Mouse (Mus musculus) forebrain, embryonic 10.5 days (tissue): Measurements from ENCODE around the gene Dlg2. TPM values are rescaled to one million over a fixed set of nuclear protein-coding genes. Genes with fewer than 3 reads are reported as not detected.

Experiments
- DNase-seq: peaks from one replicate; pipeline ENCODE4 v3.0.0-alpha.2; 2017; ENCODE audit warnings: low spot score; ENCODE audit errors: extremely low spot score
- H3K27ac ChIP-seq: fragments of 300-500 bp; sonication (generic); 2 replicates; pipeline ENCODE4 v1.5.1; 2016; ENCODE audit warnings: mild to moderate bottlenecking
- H3K27me3 ChIP-seq: fragments of 300-500 bp; sonication (generic); 2 replicates; pipeline ENCODE4 v1.6.1; 2016; ENCODE audit warnings: mild to moderate bottlenecking; ENCODE audit not compliant: poor library complexity, severe bottlenecking
- H3K36me3 ChIP-seq: fragments of 300-500 bp; sonication (generic); replicated peaks from 2 replicates; pipeline ENCODE4 v1.6.1; 2016; ENCODE audit warnings: mild to moderate bottlenecking, moderate library complexity
- H3K4me1 ChIP-seq: fragments of 300-500 bp; sonication (generic); 2 replicates; pipeline ENCODE4 v1.6.1; 2016
- H3K4me3 ChIP-seq: fragments of 300-500 bp; sonication (generic); 2 replicates; pipeline ENCODE4 v1.5.1; 2016; ENCODE audit warnings: mild to moderate bottlenecking, moderate library complexity
- H3K9me3 ChIP-seq: fragments of 300-500 bp; sonication (generic); 2 replicates; pipeline ENCODE4 v1.6.1; 2016; ENCODE audit warnings: mild to moderate bottlenecking, moderate library complexity
- WGBS: fragments of 180-500 bp; shearing (Covaris S2); methylation state at CpG from one replicate; pipeline ENCODE4 v1.1.7; 2016; 5-methylcytosine and 5-hydroxymethylcytosine counted together
- polyA plus RNA-seq: library from polyadenylated mRNA; unstranded; fragments of >200 nt; fragmentation: Nextera tagmentation; extraction: Ambion mirVana; gene quantifications from 2 replicates; pipeline ENCODE4 v1.2.1, GENCODE M21; 2016

Dlg2 gene
- polyA plus RNA-seq, 1 experiment from 2014 or later, result 0.95 TPM

GRCm38 (mm10) chr7:90587795-90588194 is 111.3 kb downstream of the Dlg2 start:
- H3K4me3 ChIP-seq, result no peak overlapping the region
- no peak for DNase-seq
- no peaks in the 10 kb centered on the region for H3K36me3 ChIP-seq
- no peaks in the 10 kb centered on the region for H3K9me3 ChIP-seq
- no peak overlapping the region for H3K27ac ChIP-seq
- WGBS, result 70% methylated on average over 2 of the region's 2 CpGs
- no peaks in the 10 kb centered on the region for H3K27me3 ChIP-seq
- no peaks in the 10 kb centered on the region for H3K4me1 ChIP-seq

GRCm38 (mm10) chr7:90588318-90588717 is 111.8 kb downstream of the Dlg2 start:
- WGBS, result 88% methylated on average over 1 of the region's 1 CpGs
- H3K9me3 ChIP-seq, result no peaks in the 10 kb centered on the region
- no peaks in the 10 kb centered on the region for H3K36me3 ChIP-seq
- H3K4me1 ChIP-seq, result no peaks in the 10 kb centered on the region
- no peak overlapping the region for H3K27ac ChIP-seq
- no peaks in the 10 kb centered on the region for H3K27me3 ChIP-seq
- no peak overlapping the region for H3K4me3 ChIP-seq
- DNase-seq, result no peak

- DNase-seq, result no peak
Measured at GRCm38 (mm10) chr7:90609764-90610163, 133.3 kb downstream of the Dlg2 start.

DNA sequence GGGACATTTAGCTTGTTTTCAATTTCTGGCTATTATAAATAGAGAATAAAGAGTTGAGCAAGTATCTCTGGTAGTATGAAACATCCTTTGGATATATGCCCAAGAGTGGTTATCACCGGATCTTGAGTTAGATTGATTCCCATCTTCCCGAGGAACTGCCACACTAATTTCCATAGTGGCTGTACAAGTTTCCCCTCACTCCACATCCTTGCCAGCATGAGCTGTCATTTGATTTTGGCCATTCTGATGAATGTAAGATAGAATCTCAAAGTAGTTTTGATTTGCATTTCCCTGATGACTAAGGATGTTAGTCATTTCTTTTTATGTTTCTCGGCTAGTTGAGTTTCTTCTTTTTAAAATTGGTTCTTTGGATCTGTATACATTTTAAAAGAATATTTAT is 154.1 kb downstream of the Dlg2 start:
- H3K9me3 ChIP-seq, result no peaks in the 10 kb centered on the region
- no peak overlapping the region for H3K4me3 ChIP-seq
- no peak overlapping the region for H3K27ac ChIP-seq
- no peaks in the 10 kb centered on the region for H3K4me1 ChIP-seq
- no peaks in the 10 kb centered on the region for H3K27me3 ChIP-seq
- H3K36me3 ChIP-seq, result no peaks in the 10 kb centered on the region
- no peak for DNase-seq
- WGBS, result 94% methylated on average over 3 of the region's 3 CpGs

More at GRCm38 (mm10) chr7:90609764-90610163, 133.3 kb downstream of the Dlg2 start:
- no peaks in the 10 kb centered on the region for H3K4me1 ChIP-seq
- no peak overlapping the region for H3K27ac ChIP-seq
- 58% methylated on average over 2 of the region's 2 CpGs for WGBS
- no peaks in the 10 kb centered on the region for H3K9me3 ChIP-seq
- H3K27me3 ChIP-seq, result no peaks in the 10 kb centered on the region
- H3K4me3 ChIP-seq, result no peak overlapping the region
- H3K36me3 ChIP-seq, result no peaks in the 10 kb centered on the region

GRCm38 (mm10) chr7:90649512-90649911 is 173.0 kb downstream of the Dlg2 start:
- no peak for DNase-seq
- no peaks in the 10 kb centered on the region for H3K9me3 ChIP-seq
- no peaks in the 10 kb centered on the region for H3K27me3 ChIP-seq
- no peaks in the 10 kb centered on the region for H3K36me3 ChIP-seq
- no peak overlapping the region for H3K4me3 ChIP-seq
- H3K27ac ChIP-seq, result no peak overlapping the region
- WGBS, result 93% methylated on average over 1 of the region's 1 CpGs
- H3K4me1 ChIP-seq, result peaks cover 7% of the 10 kb centered on the region; the same call in 1 of the 2 replicates

GRCm38 (mm10) chr7:90651128-90651527 is 174.7 kb downstream of the Dlg2 start:
- 64% methylated on average over 6 of the region's 6 CpGs for WGBS
- H3K4me1 ChIP-seq, result peaks cover 7% of the 10 kb centered on the region; the same call in 1 of the 2 replicates

GRCm38 (mm10) chr7:90651611-90652010 is 175.1 kb downstream of the Dlg2 start:
- Histone ChIP-seq H3K27me3 (no peaks in the 10 kb centered on the region), H3K4me3 (no peak overlapping the region), H3K4me1 (peaks cover 7% of the 10 kb centered on the region; the same call in 1 of the 2 replicates), H3K36me3 (no peaks in the 10 kb centered on the region), H3K27ac (no peak overlapping the region), H3K9me3 (no peaks in the 10 kb centered on the region)
- DNase-seq, result no peak
- 81% methylated on average over 2 of the region's 2 CpGs for WGBS

More at GRCm38 (mm10) chr7:90651128-90651527, 174.7 kb downstream of the Dlg2 start:
- no peak for DNase-seq
- Histone ChIP-seq H3K27ac (no peak overlapping the region), H3K27me3 (no peaks in the 10 kb centered on the region), H3K36me3 (no peaks in the 10 kb centered on the region), H3K4me3 (no peak overlapping the region), H3K9me3 (no peaks in the 10 kb centered on the region)

GRCm38 (mm10) chr7:90658593-90658992 is 182.1 kb downstream of the Dlg2 start:
- Histone ChIP-seq H3K9me3 (no peaks in the 10 kb centered on the region), H3K27ac (no peak overlapping the region), H3K4me3 (no peak overlapping the region), H3K27me3 (no peaks in the 10 kb centered on the region), H3K4me1 (no peaks in the 10 kb centered on the region), H3K36me3 (no peaks in the 10 kb centered on the region)
- DNase-seq, result no peak
- WGBS, result 81% methylated on average over 3 of the region's 3 CpGs

- no peak overlapping the region for H3K4me3 ChIP-seq
- H3K36me3 ChIP-seq, result no peaks in the 10 kb centered on the region
- no peaks in the 10 kb centered on the region for H3K9me3 ChIP-seq
- no peak overlapping the region for H3K27ac ChIP-seq
- no peak for DNase-seq
- no peaks in the 10 kb centered on the region for H3K27me3 ChIP-seq
- peaks cover 6% of the 10 kb centered on the region; the same call in 1 of the 2 replicates for H3K4me1 ChIP-seq
Measured at GRCm38 (mm10) chr7:90694050-90694449, 217.6 kb downstream of the Dlg2 start.

- Histone ChIP-seq H3K4me1 (peaks cover 6% of the 10 kb centered on the region; the same call in 1 of the 2 replicates), H3K27me3 (no peaks in the 10 kb centered on the region), H3K27ac (no peak overlapping the region), H3K9me3 (no peaks in the 10 kb centered on the region), H3K4me3 (no peak overlapping the region), H3K36me3 (no peaks in the 10 kb centered on the region)
- no peak for DNase-seq
- 60% methylated on average over 7 of the region's 7 CpGs for WGBS
Measured at GRCm38 (mm10) chr7:90696181-90696950, 219.9 kb downstream of the Dlg2 start.

DNA sequence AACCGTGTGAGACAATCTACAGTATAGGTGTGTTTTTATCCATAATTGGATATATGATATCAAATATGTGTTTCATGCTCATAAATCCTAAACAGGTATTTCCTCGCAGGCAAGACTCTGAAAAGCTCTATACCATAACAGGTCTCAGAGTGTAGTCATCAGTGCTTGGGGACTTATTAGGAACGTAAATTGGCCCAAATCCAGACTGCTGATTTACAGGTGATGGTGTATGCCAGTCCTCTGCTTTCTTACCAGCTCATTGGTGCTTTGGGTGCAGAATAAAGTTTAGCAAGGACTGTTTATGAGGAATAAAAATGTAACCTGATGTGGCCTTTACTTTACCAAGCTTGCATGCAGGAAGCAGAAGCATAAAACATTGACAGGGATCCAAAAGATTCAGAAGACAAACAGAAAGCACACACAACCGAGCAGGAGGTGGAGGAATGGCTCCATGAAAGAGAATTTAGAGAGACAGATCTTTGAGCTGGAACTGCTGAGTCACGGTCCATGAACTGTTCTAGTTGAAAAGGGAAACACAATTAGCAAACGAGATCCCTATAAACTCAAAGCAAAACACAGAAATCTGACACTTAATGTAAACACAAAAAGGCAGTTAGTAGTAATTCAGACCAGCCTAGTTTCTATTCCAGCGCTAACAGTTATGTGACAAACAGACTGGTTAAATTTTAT is 226.8 kb downstream of the Dlg2 start:
- 64% methylated on average over 7 of the region's 7 CpGs for WGBS
- Histone ChIP-seq H3K4me1 (no peaks in the 10 kb centered on the region), H3K27ac (no peak overlapping the region), H3K36me3 (no peaks in the 10 kb centered on the region), H3K9me3 (no peaks in the 10 kb centered on the region), H3K27me3 (no peaks in the 10 kb centered on the region), H3K4me3 (no peak overlapping the region)
- DNase-seq, result no peak

DNA sequence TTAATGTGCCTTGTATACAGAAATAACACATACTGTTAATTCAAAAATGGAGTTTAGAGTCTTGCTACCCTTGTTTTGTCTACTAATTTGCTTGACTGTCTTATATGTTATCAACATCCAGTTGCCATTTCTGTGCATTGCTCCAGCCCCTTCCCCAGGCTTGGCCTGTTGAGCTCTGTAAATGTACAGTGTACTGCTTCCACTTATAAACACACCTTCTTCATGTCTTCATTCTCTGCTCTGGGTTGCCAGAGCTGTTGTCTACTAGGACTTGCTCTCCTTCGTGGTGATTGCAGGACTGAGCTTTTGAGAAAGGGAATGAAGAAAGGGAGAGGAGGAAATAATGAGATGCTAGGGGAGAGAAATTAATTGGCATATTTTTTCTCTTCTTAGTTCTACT is 227.5 kb downstream of the Dlg2 start:
- WGBS, result 63% methylated on average over 1 of the region's 1 CpGs
- Histone ChIP-seq H3K36me3 (no peaks in the 10 kb centered on the region), H3K4me3 (no peak overlapping the region), H3K27me3 (no peaks in the 10 kb centered on the region), H3K9me3 (no peaks in the 10 kb centered on the region), H3K4me1 (no peaks in the 10 kb centered on the region), H3K27ac (no peak overlapping the region)
- DNase-seq, result no peak

- no peak for DNase-seq
- Histone ChIP-seq H3K4me1 (peaks cover 7% of the 10 kb centered on the region), H3K36me3 (no peaks in the 10 kb centered on the region), H3K4me3 (no peak overlapping the region), H3K27ac (no peak overlapping the region), H3K27me3 (no peaks in the 10 kb centered on the region), H3K9me3 (no peaks in the 10 kb centered on the region)
- 40% methylated on average over 3 of the region's 3 CpGs for WGBS
Measured at GRCm38 (mm10) chr7:90734086-90734485, 257.6 kb downstream of the Dlg2 start.
